Mouse (Mus musculus) erythroblast, embryonic 14.5 days (primary cell): ENCODE results near the gene Olfr294. TPM values are rescaled to one million over a fixed set of nuclear protein-coding genes. Genes with fewer than 3 reads are reported as not detected.

Source experiments
- H3K27me3 ChIP-seq: 2 replicates; pipeline ENCODE4 v1.6.1; 2012; ENCODE audit warnings: inconsistent platforms; ENCODE audit not compliant: control insufficient read depth
- H3K36me3 ChIP-seq: 2 replicates; pipeline ENCODE4 v1.6.1; 2012; ENCODE audit warnings: mild to moderate bottlenecking, inconsistent platforms; ENCODE audit not compliant: control insufficient read depth
- H3K4me1 ChIP-seq: 2 replicates; pipeline ENCODE4 v1.6.1; 2012; ENCODE audit warnings: inconsistent platforms; ENCODE audit not compliant: control insufficient read depth
- H3K4me3 ChIP-seq: replicated peaks from 2 replicates; pipeline ENCODE3; 2012; ENCODE audit warnings: moderate library complexity, mild to moderate bottlenecking, inconsistent platforms
- H3K9me3 ChIP-seq: 2 replicates; pipeline ENCODE4 v1.6.1; 2012; ENCODE audit warnings: low read length, inconsistent platforms, mixed read lengths; ENCODE audit not compliant: control insufficient read depth
- GATA1 ChIP-seq: IDR thresholded peaks from 2 replicates; pipeline ENCODE4 v1.6.1; 2012; ENCODE audit warnings: low read length, inconsistent platforms, mixed read lengths
- TAL1 ChIP-seq: IDR thresholded peaks from 3 replicates; pipeline ENCODE4 v1.6.1; 2012; ENCODE audit warnings: low read length, inconsistent platforms, mixed read lengths
- polyA plus RNA-seq: library from polyadenylated mRNA; stranded (reverse); fragments of >175 nt; gene quantifications from 2 replicates; pipeline ENCODE4 v1.2.3, GENCODE M21; 2012

Olfr294 gene
- polyA plus RNA-seq, result not detected in 2 replicates

- no peaks in the 10 kb centered on the region for H3K4me1 ChIP-seq
- TF ChIP-seq TAL1 (no peak), GATA1 (no peak)
- H3K4me3 ChIP-seq, result no peak within 1 kb of the TSS
- H3K27me3 ChIP-seq, result no peaks in the 10 kb centered on the region
- no peaks in the 10 kb centered on the region for H3K9me3 ChIP-seq
- no peaks in the 10 kb centered on the region for H3K36me3 ChIP-seq
Observed at GRCm38 (mm10) chr7:86616543-86616942, at the start of gene Olfr294. Olfr294 (minus strand) TSS chr7:86616643.

DNA sequence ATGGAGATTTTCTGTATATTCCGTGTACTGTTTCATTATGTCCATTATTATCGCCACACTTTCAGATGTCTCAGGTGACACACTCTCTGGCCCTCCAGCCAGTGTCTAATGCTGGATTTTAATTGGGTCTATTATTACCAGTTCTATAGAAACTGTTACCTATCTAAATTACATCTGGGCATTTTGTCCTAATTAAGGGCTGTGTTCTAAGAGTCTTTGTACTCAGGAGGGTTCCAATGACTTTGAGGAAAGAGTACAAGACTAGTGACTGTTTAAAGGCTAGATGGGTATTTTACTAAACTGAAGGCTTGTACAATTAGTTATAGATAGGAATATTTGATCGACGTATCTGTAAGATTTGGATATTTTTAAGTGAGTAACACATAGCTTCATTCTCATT, 32.3 kb upstream of the Olfr294 start, which contains the start of gene Olfr293:
Gene Olfr293, plus strand, starts transcription at position 301 of the 400 bp plus-strand sequence.
- Histone ChIP-seq H3K9me3 (no peaks in the 10 kb centered on the region), H3K4me3 (no peak within 1 kb of the TSS), H3K27me3 (no peaks in the 10 kb centered on the region), H3K4me1 (no peaks in the 10 kb centered on the region), H3K36me3 (no peaks in the 10 kb centered on the region)
- TF ChIP-seq TAL1 (no peak), GATA1 (no peak)

- TF ChIP-seq TAL1, result no peak
- no peak for TF ChIP-seq GATA1
- Histone ChIP-seq H3K9me3 (no peaks in the 10 kb centered on the region), H3K4me1 (no peaks in the 10 kb centered on the region), H3K27me3 (no peaks in the 10 kb centered on the region), H3K36me3 (no peaks in the 10 kb centered on the region), H3K4me3 (no peak within 1 kb of the TSS)
Observed at GRCm38 (mm10) chr7:86583562-86583961, 32.9 kb downstream of the Olfr294 start, which contains the start of gene Olfr295. Olfr295 (plus strand) TSS chr7:86583862.

Other genes starting within 250 kb of the Olfr294 start
- not detected in 2 replicates for gene Olfr305, start 249.7 kb downstream of the Olfr294 start, polyA plus RNA-seq
- not detected in 2 replicates for gene Olfr304, start 230.0 kb downstream of the Olfr294 start, polyA plus RNA-seq
- 0.01 TPM in 1 of 2 replicates, not detected in the other for gene Olfr303, start 218.9 kb downstream of the Olfr294 start, polyA plus RNA-seq
- gene Olfr301, start 212.8 kb downstream of the Olfr294 start, polyA plus RNA-seq, result not detected in 2 replicates
- not detected in 2 replicates for gene Olfr299, start 156.7 kb downstream of the Olfr294 start, polyA plus RNA-seq
- not detected in 2 replicates for gene Olfr298, start 124.2 kb downstream of the Olfr294 start, polyA plus RNA-seq
- gene Olfr297, start 96.7 kb downstream of the Olfr294 start, polyA plus RNA-seq, result not detected in 2 replicates
- not detected in 2 replicates for gene Olfr295, start 32.8 kb downstream of the Olfr294 start, polyA plus RNA-seq
- not detected in 2 replicates for gene Olfr293, start 32.4 kb upstream of the Olfr294 start, polyA plus RNA-seq
- gene Olfr292, start 71.7 kb upstream of the Olfr294 start, polyA plus RNA-seq, result 0.01 TPM in 1 of 2 replicates, not detected in the other
- not detected in 2 replicates for gene Folh1, start 159.3 kb upstream of the Olfr294 start, polyA plus RNA-seq
- gene Vmn2r77, start 178.4 kb upstream of the Olfr294 start, polyA plus RNA-seq, result not detected in 2 replicates